Mouse (Mus musculus): Measurements from ENCODE around the gene Sdk2.

The Sdk2 gene

DNA sequence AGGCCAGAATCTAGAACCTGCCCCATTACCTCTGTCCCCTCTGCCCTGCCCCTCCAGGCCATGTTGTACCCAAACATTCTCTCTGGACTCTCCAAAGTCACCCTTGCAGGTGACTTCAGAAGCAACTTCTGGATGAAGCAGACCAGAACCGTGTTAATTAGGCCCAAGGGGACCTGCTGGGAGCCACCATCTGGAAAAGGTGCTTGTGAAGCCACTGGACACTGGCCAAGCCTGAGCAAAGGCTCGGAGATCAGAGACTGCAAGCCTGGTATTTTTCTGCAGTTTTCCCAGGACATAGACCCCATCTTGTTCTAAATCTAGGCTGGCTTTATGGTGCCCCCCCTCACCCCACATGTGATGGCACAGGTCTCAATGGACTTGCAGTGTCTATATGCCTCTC, 138.0 kb downstream of the Sdk2 start:
- DNase-seq (ENCODE audit: low spot score in 2 of 2), result no peak

DNA sequence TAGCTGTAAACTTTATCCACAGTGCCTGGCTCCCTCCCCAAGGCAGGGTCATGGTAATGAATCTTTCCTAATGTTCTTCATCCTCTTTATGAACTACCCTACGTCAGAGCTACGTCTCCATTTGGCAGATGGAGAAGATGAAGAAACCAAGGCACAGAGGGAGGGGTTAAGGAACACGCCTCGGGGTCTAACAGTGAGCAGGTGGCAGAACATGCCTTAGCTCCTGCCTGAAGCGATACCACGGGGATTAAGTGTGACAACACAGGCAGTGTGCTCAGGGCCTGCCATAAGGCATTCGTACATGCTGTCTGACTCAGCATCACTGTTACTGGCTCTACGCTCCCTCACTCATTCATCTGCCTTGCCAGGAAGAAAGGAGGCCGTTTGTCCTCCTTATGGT, 138.6 kb downstream of the Sdk2 start:
- DNase-seq (ENCODE audit: low spot score in 2 of 2), result peak; percentile 52 to 68

DNA sequence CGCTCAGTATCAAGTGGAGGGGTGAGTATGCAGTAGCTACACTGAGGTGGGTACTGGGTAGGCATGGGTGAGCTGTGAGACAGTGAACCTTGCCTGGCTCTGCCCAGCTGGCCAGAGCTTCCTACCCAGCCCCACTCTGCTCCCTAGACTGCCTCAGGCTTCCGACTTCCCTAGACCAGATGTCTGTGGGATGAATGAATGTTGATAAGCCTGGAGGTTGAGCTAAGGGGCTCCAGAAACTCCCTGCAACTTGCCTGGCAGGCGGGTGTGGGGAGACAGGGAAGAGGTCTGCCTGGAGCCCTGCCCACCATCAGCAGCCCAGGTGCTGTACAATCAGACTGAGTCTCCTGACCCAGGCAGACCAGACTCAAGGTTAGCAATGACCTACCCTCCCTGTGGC, 139.0 kb downstream of the Sdk2 start:
- DNase-seq (ENCODE audit: low spot score in 2 of 2), result no peak

DNA sequence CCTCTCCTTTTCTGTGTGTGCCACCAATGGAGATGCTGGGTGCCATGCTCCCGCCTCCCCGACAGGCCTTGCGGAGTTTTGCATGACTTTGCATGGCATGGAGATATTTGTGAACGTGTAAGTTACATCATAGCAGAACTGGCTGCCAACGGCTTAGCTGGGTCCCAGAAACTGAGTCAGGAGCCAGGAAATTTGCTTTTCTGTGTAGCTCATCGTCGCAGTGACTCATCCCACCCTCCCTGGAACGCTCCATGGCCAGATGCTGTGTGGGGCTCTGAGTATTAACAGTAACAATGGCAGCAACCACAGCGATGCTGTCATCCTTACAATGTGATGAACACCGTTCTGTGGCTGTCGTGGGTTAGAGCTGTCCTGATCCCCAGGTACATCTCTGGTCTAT, 139.6 kb downstream of the Sdk2 start:
- DNase-seq (ENCODE audit: low spot score in 2 of 2), result peak; percentile 90 to 91

DNA sequence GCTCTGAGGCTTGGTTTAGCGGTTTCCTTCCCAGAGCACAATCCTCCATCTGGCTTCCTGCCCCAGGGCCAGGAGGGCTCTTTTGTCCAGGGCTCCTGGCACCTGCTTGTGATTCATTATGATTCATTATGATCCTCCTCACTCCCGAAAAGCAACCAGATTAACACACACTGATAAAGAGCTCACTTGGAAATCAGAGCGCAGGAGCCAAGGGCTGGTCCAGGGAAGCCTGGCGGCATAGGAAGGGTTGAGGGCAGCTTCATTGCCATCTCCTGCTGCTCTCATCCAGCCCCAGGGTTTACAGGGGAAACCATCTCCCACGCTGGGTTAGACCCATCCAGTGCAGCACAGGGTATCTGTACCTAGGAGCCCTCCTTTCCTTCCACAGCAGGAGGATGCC, 143.7 kb downstream of the Sdk2 start:
- DNase-seq (ENCODE audit: low spot score in 2 of 2), result no peak

DNA sequence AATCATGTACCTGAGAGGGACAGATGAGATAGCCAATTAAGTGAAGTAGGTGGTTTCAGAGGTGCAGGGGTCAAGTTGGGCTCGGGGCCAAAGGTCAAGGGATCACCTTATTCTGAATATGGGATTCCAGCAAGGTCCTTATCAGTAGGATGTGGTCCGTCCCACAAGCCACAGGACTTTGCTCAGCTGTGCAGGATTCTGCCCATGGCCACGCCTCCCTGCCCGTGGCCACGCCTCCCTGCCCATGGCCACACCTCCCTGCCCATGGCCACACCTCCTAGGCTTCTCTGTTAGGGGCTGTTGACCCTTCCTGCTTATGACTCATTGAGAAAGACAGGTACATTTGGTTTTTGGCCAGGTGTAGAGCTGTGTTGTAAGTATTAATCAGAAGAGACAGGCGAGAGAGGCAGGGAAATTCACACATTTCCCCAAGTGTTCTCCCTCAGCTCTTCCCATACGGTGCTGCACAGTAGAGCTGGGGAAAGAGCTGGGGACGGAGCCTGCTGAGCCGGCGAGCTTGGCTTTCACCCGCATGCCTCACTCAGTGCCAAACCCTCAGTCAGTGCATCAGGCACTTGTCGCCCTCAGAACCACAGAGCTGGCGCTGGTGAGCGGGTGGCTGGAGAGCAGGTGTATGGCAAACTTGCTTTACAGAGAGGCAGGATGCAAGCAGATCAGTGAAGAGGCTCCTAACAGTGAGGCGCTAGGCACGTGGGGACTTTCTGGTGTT, 163.6 kb downstream of the Sdk2 start:
- DNase-seq (ENCODE audit: low spot score in 2 of 2), result no peak

DNA sequence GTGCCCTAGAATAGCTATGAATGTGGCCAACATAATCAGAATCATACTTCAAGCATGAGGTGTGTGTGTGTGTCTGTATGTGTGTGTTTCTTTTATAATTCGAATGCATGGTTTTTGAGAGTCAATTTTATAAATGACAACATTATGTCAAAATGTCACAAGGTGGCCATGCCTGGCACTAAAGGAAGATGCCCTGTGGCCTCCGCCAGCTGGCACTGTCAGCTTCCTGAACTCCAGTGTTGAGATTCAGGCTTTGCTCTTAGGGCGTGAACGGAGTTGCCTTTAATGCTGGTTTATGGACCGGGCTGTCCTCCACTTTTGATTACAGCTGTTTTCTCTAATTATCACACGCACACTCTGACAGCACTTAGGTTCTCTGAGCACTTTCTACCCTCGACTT, 164.9 kb downstream of the Sdk2 start:
- no peak for DNase-seq (ENCODE audit: low spot score in 2 of 2)

DNA sequence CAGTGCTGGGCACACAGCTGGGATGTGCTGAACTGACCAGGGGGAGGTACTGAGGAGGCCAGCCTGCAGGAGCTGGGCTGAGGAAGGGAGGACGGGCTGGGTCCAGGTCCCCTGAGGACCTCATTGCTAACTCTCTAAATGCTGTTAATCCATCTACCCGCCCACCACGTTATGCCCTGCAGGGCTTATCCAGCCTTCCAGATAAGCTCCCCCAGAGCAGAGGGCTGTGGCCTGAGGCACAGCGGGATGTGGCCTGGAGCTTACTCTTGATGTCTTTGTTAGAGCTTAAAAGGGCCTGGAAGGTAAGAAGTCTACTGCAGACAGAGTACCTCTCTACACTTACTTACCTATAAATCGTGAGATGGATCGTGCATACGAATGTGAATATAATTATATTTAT, 168.2 kb downstream of the Sdk2 start:
- no peak for DNase-seq (ENCODE audit: low spot score in 2 of 2)

DNA sequence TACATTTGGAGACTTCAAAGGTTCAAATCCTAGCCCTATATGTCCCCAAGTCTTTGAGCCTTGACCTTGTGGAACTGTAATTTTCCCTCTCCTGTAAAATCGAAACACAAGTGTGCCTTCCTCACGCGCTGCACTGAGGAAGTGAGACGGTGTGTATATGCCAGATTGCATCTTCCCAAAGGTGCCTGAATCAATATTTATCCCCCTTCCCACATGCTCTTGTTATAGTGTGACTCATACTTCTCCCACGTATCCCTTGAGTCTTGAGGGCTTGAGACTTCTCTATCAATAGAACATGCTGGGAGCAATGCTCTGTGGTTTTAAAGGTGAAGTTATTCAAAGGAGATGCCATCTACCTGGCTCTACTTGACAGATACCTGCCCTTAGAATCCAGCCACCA, 170.8 kb downstream of the Sdk2 start:
- DNase-seq (ENCODE audit: low spot score in 2 of 2), result peak in 1 of 2 experiments; percentile 35

DNA sequence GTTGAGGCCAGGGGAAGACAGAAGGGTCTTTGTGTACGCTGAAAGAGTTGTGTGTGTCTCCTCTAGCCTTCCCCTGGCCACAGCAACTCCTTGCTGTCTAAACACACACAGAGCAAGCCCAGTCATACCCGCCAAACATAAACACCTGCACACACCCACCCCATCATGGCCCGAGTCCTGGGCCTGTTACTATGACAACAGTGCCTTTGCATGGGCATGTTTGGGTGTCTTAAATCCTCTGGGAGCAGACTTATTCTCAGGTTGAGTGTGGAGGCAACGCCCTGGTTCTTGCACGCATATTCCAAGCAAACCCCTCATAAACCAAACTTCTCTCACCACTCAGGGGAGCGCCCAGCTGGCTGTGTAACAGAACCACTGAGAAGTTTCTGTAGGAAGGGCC, 173.9 kb downstream of the Sdk2 start:
- DNase-seq (ENCODE audit: low spot score in 2 of 2), result peak in 1 of 2 experiments; percentile 55

DNA sequence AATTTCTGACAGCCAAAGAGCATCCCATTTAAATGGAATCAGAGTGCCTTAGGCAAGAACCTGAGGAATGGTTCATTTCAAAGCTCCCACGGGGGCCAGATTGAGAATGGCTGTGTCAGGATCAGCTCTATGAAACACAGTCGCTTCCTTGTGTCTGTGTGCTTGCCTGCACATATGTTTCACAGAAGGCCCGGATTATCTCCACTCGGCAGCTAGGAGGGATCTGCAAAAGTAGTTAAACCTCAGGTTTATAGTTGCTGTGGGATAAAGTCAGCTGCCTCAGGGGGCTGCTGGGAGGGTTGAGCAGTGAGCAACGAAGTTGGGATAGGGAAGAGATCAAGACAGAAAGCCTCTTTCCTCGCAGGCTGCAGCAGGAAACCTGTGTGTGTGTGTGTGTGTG, 174.8 kb downstream of the Sdk2 start:
- DNase-seq (ENCODE audit: low spot score in 2 of 2), result no peak

DNA sequence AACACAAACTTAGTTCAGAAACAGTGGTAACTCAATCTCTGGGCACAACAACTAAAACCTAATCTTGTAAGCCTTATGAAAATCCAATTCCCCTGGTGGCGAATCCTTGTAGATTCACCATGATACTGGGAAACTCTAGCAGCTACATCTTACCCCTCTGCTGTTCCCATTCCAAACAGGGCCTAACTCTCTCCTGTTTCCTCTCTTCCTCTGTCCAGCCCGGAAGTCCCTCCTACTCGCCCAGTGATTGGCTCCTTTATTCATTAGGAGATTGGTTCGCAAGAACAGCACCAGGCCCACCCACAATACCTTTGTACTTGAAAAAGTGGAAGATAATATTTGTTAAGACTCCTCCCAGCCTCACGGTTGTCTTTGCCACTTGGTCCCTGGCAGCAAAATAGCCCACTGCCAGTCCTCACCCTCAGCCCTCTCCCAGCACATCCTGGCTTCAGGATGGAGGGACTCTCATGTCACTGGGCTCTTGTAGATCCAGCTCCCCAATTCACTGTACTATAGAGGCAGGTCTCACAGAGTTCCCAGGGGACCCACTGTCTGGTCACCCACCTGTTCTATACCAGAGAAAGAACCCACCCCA, 178.6 kb downstream of the Sdk2 start:
- DNase-seq (ENCODE audit: low spot score in 2 of 2), result no peak

DNA sequence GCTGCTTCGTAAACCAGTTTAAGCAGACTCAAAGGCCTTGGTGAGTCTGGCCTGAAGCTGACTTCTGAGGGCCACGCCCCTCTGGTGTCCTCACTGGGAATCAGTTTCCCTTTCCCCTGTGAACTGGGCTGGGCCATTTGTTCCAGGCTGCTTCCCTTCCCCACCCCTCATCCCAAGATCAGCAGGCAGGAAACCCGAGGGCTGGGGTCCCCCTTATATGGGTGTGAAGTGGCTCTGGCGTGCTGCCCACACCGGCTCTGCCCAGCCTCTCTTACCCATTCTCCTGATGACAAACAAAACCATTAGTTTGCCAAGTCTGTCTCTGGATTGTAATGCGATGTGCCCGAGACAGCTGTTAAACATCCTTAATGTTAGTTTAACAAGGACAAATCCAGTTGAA, 180.5 kb downstream of the Sdk2 start:
- no peak for DNase-seq (ENCODE audit: low spot score in 2 of 2)

DNA sequence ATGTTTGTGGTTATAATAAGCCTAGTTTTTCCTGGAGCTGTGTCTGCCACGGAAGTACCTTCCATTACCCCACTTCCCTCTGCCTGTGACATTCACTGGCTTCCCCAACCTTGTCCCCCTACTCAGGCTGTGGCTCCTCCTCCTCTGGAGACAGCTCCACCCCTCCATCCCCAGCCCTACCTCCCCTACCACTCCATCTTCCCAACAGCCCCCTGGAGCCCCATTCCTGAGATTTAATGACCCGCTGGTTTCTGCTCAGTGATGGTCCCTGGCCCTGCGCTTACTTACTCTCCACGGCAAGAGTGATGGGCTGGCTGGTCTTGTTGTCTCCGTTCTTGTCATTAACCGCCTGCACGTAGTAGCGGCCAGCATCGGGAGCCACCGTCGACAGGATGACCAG, 181.9 kb downstream of the Sdk2 start:
- no peak for DNase-seq (ENCODE audit: low spot score in 2 of 2)

DNA sequence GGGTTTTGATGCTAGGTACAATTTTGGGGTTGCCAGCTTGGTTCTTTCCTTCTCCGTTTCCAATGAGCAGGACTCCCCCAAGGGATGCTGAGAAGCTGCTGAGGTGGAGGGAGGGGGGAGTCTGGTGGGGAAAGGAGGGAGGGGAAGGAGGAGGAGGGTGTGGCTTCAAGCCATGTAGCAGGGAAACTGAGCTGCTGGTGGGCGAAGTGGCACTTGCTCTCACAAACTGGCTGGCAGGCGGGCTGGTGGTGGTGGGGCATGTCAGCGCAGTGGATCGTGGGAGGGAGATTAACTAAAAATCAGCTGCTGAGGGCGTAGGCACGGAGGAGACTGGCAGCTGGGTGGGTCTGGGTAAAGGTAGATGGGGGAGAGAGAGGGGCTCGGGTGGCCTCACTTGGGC, 183.8 kb downstream of the Sdk2 start:
- peak; percentile 69 to 71 for DNase-seq (ENCODE audit: low spot score in 2 of 2)

DNA sequence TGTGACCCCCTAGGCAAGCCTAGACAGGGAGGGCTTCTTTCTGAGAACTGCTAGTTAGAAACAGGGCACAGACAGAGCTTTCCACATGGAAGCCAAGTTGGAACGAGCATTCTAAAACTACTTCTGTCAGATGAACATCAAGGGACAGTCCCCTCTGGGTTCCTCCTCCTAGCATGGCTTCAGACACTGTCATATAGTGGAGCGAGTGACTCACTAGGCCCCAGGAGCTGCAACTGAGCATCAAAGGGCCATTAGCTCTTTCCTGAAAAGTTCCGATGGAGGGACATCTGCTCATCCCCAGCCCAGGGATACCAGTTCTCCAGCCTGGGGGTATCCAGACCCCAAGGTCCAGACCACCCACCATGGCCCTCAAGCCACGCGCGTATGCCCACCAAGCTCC, 185.0 kb downstream of the Sdk2 start:
- no peak for DNase-seq (ENCODE audit: low spot score in 2 of 2)

DNA sequence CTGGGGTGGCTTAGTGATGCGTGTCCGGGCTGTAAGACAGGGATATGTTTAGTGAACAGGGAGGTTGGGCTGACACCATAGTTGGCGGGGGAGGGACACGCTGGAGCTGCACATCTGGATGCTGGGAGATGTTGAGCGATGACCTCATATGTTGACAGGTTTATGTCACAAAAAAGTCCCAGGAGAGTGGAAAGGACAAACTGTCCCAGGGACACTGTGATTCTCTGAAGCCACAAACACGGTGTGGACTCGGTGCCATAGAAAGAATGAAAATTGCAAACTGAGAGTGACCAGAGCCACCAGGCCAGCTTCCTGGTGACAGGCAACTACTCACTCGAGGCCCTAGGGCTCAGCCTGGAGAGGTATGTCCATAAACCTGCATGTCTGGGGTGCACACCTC, 199.8 kb downstream of the Sdk2 start:
- DNase-seq (ENCODE audit: low spot score in 2 of 2), result no peak

DNA sequence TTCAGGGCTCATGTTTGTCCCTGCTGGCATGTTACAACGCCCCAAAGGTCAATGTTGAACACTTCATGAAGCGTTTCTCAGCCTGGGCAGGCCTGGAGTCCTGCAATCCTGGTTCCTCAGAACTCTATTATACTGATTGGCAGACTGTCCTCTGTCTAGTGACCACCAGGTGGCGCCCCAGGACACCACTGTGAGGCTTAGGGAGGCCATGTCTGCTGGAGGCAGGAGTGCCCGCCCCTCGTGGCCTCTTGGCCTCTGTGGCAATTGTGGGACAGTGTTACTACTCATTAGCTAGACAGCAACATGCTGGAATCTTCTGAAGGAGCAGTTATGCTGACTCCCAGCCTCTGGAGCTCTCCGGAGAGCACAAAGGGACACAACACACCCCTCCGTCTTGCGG, 201.2 kb downstream of the Sdk2 start:
- peak; percentile 84 to 87 for DNase-seq (ENCODE audit: low spot score in 2 of 2)

DNA sequence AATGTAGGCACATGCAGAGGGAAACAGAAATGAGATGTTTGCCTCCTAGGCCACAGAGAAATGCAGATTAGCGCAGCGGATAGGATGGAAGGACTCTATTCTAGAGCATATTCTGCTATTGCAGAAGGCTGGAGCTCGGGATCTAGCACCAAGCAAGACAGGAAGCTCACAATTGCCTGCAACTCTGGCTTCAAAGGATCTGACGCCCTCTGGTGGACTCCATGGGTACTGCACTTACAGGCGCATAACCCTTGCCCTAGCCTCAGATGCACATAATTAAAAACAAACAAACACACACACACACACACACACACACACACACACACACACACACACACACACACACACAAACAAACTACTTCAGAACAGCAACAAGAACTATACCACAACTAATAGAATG, 203.4 kb downstream of the Sdk2 start:
- DNase-seq (ENCODE audit: low spot score in 2 of 2), result no peak

DNA sequence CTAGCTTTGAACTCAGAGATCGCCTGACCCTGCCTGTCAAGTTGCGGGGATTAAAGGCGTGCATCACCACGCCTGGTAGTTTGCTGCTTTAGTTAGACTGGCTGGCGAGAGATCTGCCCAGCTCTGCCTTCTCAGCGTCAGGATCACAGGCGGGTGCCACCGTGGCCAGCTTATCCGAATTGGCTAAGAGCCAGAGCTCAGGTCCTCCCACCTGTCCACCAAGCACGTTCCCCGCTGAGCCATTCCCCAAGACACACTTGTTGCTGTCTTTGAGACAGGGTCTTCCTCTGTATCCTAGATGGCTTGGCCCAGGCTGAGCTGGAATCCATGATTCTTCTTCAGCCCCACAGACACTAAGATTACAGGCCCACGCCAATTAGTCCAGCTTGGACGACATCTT, 211.2 kb downstream of the Sdk2 start:
- DNase-seq (ENCODE audit: low spot score in 2 of 2), result no peak

DNA sequence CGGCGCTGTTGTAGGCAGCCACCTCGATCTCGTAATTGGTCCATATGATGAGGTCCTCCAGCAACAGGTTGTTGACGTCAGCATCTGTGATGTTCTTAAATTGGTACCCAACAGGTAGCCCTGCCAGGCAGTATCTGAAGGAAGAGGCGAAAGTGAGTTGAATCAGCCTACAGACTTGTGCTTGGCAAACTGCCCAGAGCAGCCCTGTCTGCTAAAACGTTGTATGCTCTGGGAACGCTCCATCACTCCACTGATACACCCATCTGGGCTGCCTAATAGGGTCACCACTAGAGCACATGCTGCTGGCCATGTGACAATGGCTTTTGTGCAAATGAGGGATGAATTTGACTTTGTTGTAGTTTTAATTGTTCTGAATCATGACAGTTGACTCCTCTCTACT, 215.1 kb downstream of the Sdk2 start:
- DNase-seq (ENCODE audit: low spot score in 2 of 2), result peak; percentile 41 to 44

DNA sequence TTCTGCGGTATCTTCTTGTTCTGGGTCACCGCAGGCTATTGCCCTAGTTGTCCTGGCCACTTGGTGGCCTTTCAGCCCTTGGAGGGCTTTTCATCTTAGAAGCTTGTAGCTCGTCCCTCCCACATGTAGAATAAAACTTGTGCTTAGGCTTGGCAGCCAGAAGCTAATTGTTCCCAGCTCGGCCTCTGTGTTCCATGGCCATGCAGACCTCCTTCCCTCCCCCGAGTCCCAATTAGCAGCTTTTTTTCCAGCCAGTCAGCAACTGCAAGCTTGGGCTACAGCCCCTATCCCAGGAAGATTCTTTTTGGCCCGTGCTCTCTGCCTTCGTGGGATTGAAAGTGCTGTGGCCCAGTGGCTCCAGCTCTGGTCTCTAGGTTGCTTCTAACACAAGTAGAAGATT, 217.5 kb downstream of the Sdk2 start:
- DNase-seq (ENCODE audit: low spot score in 2 of 2), result no peak

DNA sequence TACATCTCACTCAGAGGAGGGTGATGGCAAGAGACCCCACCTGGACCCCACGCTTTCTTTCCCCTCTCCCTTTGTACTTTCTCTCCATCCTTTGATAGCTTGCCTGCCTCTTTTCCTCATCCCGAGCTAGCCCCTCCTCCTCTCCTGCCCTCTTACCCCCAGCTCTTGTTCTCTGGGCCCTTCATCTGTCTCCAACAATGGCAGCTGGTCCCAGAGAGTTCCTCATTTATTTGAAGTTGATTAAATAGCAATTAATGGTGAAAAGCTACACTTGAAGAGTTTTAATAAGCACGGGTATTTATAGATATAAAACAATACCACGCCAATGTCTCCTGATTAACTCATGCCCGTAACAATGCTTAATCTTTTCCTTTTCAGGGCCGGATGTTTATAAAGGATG, 222.9 kb downstream of the Sdk2 start:
- no peak for DNase-seq (ENCODE audit: low spot score in 2 of 2)

DNA sequence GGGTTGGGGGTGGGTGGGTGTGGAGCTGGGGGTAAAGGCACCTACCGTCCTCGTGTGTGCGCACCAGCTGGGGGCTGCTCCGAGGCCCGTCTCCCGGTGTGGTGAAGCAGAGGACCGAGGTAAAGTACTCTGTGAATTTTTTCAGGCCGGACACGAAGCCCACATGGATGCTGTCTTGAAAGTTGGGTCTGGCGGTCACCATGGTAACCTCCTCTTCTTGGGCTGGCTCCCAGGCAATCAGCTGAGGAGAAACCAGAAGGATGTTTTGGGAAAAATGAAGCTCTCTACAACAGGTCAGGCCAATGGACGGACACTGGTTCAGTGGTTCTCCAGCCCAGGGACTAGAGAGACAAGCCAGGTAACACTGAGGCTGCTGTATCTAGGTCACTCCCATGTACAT, 224.0 kb downstream of the Sdk2 start:
- peak; percentile 20 to 26 for DNase-seq (ENCODE audit: low spot score in 2 of 2)

Measured in right cerebral cortex, adult 2 months (tissue).